Mouse (Mus musculus): Measurements from ENCODE around the gene Ctnnal1.

DNA sequence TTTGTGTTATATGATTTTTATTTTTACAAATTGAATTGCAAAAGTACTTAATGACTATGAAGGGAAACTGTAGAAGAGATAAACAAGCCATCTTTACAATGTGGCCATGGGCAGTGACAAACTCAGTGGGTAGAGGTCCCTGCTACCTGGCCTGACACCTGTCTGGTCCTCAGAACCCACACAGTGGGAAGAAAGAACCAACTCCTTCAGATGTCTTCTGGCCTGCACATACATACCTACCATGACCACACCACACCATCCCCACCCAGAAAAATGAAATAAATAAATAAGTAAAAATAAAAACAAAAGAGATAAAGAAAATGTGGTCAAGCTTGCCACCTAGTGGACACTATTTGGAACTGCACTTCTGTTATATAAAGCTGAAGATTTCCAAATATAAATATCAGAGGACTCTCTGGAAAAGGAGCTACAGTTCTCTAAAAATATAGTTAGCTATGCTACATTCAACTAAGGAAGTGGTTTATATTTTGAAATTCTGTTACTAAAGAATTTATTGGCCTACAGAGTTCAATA lies 44.9 kb downstream of the Ctnnal1 start:
- peak; percentile 78 for TF ChIP-seq CTCF (IDR thresholded peaks at IDR 0.05; ENCODE audit: low read depth)
- TF ChIP-seq EP300 (optimal IDR thresholded peaks at IDR 0.05) = no peak
